Mouse (Mus musculus): ENCODE data around the gene Lrp1. TPM values are rescaled to one million over a fixed set of nuclear protein-coding genes. Genes with fewer than 3 reads are reported as not detected.

Gene Lrp1
- total and polyA plus RNA-seq, 3 experiments: 3.1 to 51.2 (median 11.8) TPM

GRCm38 (mm10) chr10:127515271-127515982 lies 105.5 kb downstream of the Lrp1 start:
- Histone ChIP-seq H3K27me3 (replicated peaks) (peaks cover 7% of the 10 kb centered on the region), H3K4me1 (ENCODE audit: control insufficient read depth in 1 of 2, insufficient read depth in 2 of 2) (peaks cover 33 to 78% of the 10 kb centered on the region in 2 experiments), H3K79me2 (replicated peaks; ENCODE audit: control insufficient read depth, extremely low read depth, insufficient read depth, poor library complexity, severe bottlenecking) (peaks cover 15% of the 10 kb centered on the region), H3K36me3 (replicated peaks in 1 of 2; ENCODE audit: control insufficient read depth in 1 of 2, insufficient read depth in 1 of 2, low read length in 1 of 2) (peaks cover 37 to 51% of the 10 kb centered on the region in 2 experiments), H3K4me3 (replicated peaks in 1 of 3; ENCODE audit: low read depth in 2 of 3, low read length in 2 of 3, poor library complexity in 1 of 3) (no peak overlapping the region), H3K9me3 (replicated peaks; ENCODE audit: low read length) (no peaks in the 10 kb centered on the region), H3K27ac (ENCODE audit: insufficient read depth, low read depth) (no peak overlapping the region), H3K4me2 (ENCODE audit: insufficient read depth, low read depth, poor library complexity, severe bottlenecking) (no peak overlapping the region), H3K9ac (ENCODE audit: insufficient read depth, low read depth) (no peak overlapping the region)
- TF ChIP-seq UBTF (IDR thresholded peaks at IDR 0.05; ENCODE audit: low read depth, low read length): no peak
- TF ChIP-seq CHD2 (IDR thresholded peaks at IDR 0.05; ENCODE audit: low read length): peak; percentile 11
- no peak for TF ChIP-seq RCOR1 (conservative IDR thresholded peaks at IDR 0.05; ENCODE audit: low read depth, low read length)
- no peak for TF ChIP-seq BHLHE40 (IDR thresholded peaks at IDR 0.05; ENCODE audit: low read depth, low read length)
- no peak for TF ChIP-seq MAX (IDR thresholded peaks at IDR 0.05; ENCODE audit: low read length)
- peak; percentile 75 for TF ChIP-seq POLR2AphosphoS2 (IDR thresholded peaks at IDR 0.05; ENCODE audit: low read depth, low read length)
- in situ Hi-C loops (cut with MboI; ENCODE audit: low pct_ligation_motif_present, low pct_unique_long_range_greater_than_20kb, low sequenced_read_pairs): no loop called here
- DNase-seq (ENCODE audit: extremely low read depth): peak; percentile 42
- dilution Hi-C loops (cut with MboI; ENCODE audit: extremely low pct_ligation_motif_present, extremely low pct_unique_long_range_greater_than_20kb, low sequenced_read_pairs): no loop called here

- dilution Hi-C loops (cut with MboI; ENCODE audit: extremely low pct_ligation_motif_present, extremely low pct_unique_long_range_greater_than_20kb, low sequenced_read_pairs): no loop called here
- no peak within 1 kb of the TSS for H3K9ac ChIP-seq (ENCODE audit: insufficient read depth, low read depth)
- H3K4me2 ChIP-seq (ENCODE audit: insufficient read depth, low read depth, poor library complexity, severe bottlenecking): peak within 1 kb of the TSS; percentile 79; the same call in 1 of the 2 replicates
- peaks cover 32 to 45% of the 10 kb centered on the region in 2 experiments for H3K36me3 ChIP-seq (replicated peaks in 1 of 2; ENCODE audit: control insufficient read depth in 1 of 2, insufficient read depth in 1 of 2, low read length in 1 of 2)
- peaks cover 35 to 78% of the 10 kb centered on the region in 2 experiments for H3K4me1 ChIP-seq (ENCODE audit: control insufficient read depth in 1 of 2, insufficient read depth in 2 of 2)
- H3K79me2 ChIP-seq (replicated peaks; ENCODE audit: control insufficient read depth, extremely low read depth, insufficient read depth, poor library complexity, severe bottlenecking): peaks cover 8% of the 10 kb centered on the region
- H3K4me3 ChIP-seq (replicated peaks in 1 of 3; ENCODE audit: low read depth in 2 of 3, low read length in 2 of 3, poor library complexity in 1 of 3): no peak within 1 kb of the TSS
- no peak within 1 kb of the TSS for H3K27ac ChIP-seq (ENCODE audit: insufficient read depth, low read depth)
- in situ Hi-C loops (cut with MboI; ENCODE audit: low pct_ligation_motif_present, low pct_unique_long_range_greater_than_20kb, low sequenced_read_pairs): no loop called here
- no peak for TF ChIP-seq CTCF (conservative IDR thresholded peaks at IDR 0.05 in 1 of 2, IDR thresholded peaks at IDR 0.05 in 1 of 2; ENCODE audit: low read depth in 2 of 2, low read length in 2 of 2)
- no peak for TF ChIP-seq ETS1 (conservative IDR thresholded peaks at IDR 0.05; ENCODE audit: low read depth, low read length)
- TF ChIP-seq MAZ (IDR thresholded peaks at IDR 0.05; ENCODE audit: low read depth, low read length): no peak
- no peak for TF ChIP-seq CHD2 (IDR thresholded peaks at IDR 0.05; ENCODE audit: low read length)
- no peak for TF ChIP-seq BHLHE40 (IDR thresholded peaks at IDR 0.05; ENCODE audit: low read depth, low read length)
- TF ChIP-seq MYC (IDR thresholded peaks at IDR 0.05; ENCODE audit: low read depth, low read length): no peak
- TF ChIP-seq USF1 (IDR thresholded peaks at IDR 0.05; ENCODE audit: low read depth, low read length): no peak
- TF ChIP-seq NRF1 (IDR thresholded peaks at IDR 0.05; ENCODE audit: low read depth, low read length): no peak
- no peak for TF ChIP-seq CHD1 (IDR thresholded peaks at IDR 0.05; ENCODE audit: low read depth, low read length)
- TF ChIP-seq ELF1 (IDR thresholded peaks at IDR 0.05; ENCODE audit: low read depth, low read length): no peak
- no peak for TF ChIP-seq NELFE (IDR thresholded peaks at IDR 0.05; ENCODE audit: low read depth, low read length)
- TF ChIP-seq UBTF (IDR thresholded peaks at IDR 0.05; ENCODE audit: low read depth, low read length): no peak
- H3K9me3 ChIP-seq (replicated peaks; ENCODE audit: low read length): no peaks in the 10 kb centered on the region
- H3K27me3 ChIP-seq (replicated peaks): peaks cover 14% of the 10 kb centered on the region
- no peak for DNase-seq (ENCODE audit: extremely low read depth)
These were observed 106.2 kb downstream of the Lrp1 start, which contains the start of gene Ndufa4l2 for GRCm38 (mm10) chr10:127514764-127515163. TSS of gene Ndufa4l2 (plus strand) at chr10:127514967.
